Mouse (Mus musculus): ENCODE measurements around the gene Abca1. TPM values are rescaled to one million over a fixed set of nuclear protein-coding genes. Genes with fewer than 3 reads are reported as not detected.

The Abca1 gene
- total and polyA plus RNA-seq, 3 experiments, result 8.4 to 9.0 TPM; not detected in 1

DNA sequence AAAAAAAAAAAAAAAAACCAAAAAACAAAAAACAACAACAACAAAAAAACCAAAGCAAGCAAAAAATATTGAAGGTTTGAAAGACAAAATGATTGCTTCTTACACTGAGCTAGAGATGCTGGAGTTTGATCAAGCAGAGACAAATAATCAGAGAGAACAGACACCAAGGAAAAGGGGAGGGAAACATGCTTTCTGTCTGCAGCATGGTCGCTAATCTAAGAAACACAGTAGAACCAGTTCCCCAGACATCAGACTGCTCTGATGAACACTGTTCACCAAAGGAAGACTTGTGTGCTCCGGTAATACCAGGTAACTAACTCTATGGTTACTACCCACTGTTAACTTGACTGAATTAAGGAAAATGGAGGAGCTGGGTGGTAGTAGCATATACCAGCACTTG lies 22.6 kb downstream of the Abca1 start:
- Histone ChIP-seq H3K4me3 (ENCODE audit: control insufficient read depth in 1 of 2, insufficient read depth in 1 of 2, low read depth in 2 of 2, low read length in 2 of 2) (no peak overlapping the region), H3K36me3 (ENCODE audit: control insufficient read depth in 1 of 2, insufficient read depth in 2 of 2, low read length in 2 of 2) (peaks cover 0 to 12% of the 10 kb centered on the region in 2 experiments; a peak in 3 of 4 replicates), H3K9ac (ENCODE audit: control insufficient read depth, low read depth, low read length, poor library complexity, severe bottlenecking) (no peak overlapping the region), H3K27ac (ENCODE audit: control insufficient read depth, low read depth, low read length) (no peak overlapping the region), H3K79me2 (ENCODE audit: control insufficient read depth, insufficient read depth, low read length, poor library complexity) (no peaks in the 10 kb centered on the region), H3K9me3 (replicated peaks; ENCODE audit: insufficient read depth, low read length) (no peaks in the 10 kb centered on the region), H3K4me1 (ENCODE audit: control insufficient read depth in 1 of 2, insufficient read depth in 2 of 2, low read length in 2 of 2) (peaks cover 0 to 9% of the 10 kb centered on the region in 2 experiments; a peak in 1 of 4 replicates), H3K27me3 (ENCODE audit: control insufficient read depth in 1 of 2, insufficient read depth in 2 of 2, low read length in 2 of 2) (no peaks in the 10 kb centered on the region)
- no peak for DNase-seq (ENCODE audit: low read depth, low spot score)
- TF ChIP-seq MEF2A (IDR thresholded peaks at IDR 0.05; ENCODE audit: extremely low read depth, insufficient replicate concordance, low read depth, low read length, poor library complexity, severe bottlenecking) (no peak), ZNF384 (IDR thresholded peaks at IDR 0.05; ENCODE audit: low read depth, low read length) (0 out of 2 replicates have a peak, but pooled peaks have one; percentile 23)

DNA sequence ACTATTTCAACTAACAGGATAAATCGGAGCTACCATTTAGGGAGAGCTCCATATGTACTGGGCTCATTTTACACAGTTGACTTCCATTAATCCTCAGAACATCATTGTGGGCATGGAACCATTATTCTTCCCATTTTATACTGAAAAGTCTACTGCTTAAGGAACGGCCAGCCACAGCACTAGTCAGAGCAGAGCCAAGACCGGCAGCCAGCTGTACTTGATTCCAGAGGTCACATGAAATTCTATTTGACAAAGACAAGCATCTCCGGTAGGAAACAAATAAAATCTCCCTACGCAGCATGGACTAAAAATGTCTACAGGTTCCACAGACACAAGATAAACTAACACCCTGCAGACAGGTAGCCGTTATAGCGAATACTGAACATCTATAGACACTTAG lies 24.9 kb downstream of the Abca1 start:
- Histone ChIP-seq H3K4me1 (ENCODE audit: control insufficient read depth in 1 of 2, insufficient read depth in 2 of 2, low read length in 2 of 2) (peaks cover 0 to 7% of the 10 kb centered on the region in 2 experiments; a peak in 1 of 4 replicates), H3K27me3 (ENCODE audit: control insufficient read depth in 1 of 2, insufficient read depth in 2 of 2, low read length in 2 of 2) (no peaks in the 10 kb centered on the region)

DNA sequence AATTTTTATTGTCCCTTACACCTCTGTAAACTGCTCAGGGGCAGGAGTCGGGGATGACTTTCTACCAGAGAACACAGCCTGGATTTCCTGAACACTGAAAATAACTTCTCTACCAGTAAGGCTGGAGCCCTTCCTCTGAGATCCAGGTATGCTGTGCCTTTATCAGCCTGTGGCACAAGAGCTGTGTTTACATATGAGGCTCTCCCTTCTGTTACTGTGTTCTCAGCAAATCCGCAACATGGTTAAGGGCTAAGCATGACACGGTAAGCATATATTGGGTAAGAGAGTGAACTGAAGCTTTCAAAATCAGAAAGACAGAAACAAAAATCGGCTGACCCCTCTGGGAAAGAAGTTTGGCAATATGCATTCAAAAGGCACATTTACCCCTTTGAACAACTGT lies 25.7 kb downstream of the Abca1 start:
- H3K4me1 ChIP-seq (ENCODE audit: control insufficient read depth in 1 of 2, insufficient read depth in 2 of 2, low read length in 2 of 2), result no peaks in the 10 kb centered on the region

More for the DNA sequence above, 24.9 kb downstream of the Abca1 start:
- Histone ChIP-seq H3K36me3 (ENCODE audit: control insufficient read depth in 1 of 2, insufficient read depth in 2 of 2, low read length in 2 of 2) (peaks cover 0 to 12% of the 10 kb centered on the region in 2 experiments; a peak in 3 of 4 replicates), H3K27ac (ENCODE audit: control insufficient read depth, low read depth, low read length) (no peak overlapping the region), H3K9ac (ENCODE audit: control insufficient read depth, low read depth, low read length, poor library complexity, severe bottlenecking) (no peak overlapping the region), H3K79me2 (ENCODE audit: control insufficient read depth, insufficient read depth, low read length, poor library complexity) (no peaks in the 10 kb centered on the region), H3K4me3 (ENCODE audit: control insufficient read depth in 1 of 2, insufficient read depth in 1 of 2, low read depth in 2 of 2, low read length in 2 of 2) (no peak overlapping the region), H3K9me3 (replicated peaks; ENCODE audit: insufficient read depth, low read length) (no peaks in the 10 kb centered on the region)
- DNase-seq (ENCODE audit: low read depth, low spot score), result no peak
- TF ChIP-seq ZC3H11A (IDR thresholded peaks at IDR 0.05; ENCODE audit: low read depth, low read length) (no peak), GABPA (IDR thresholded peaks at IDR 0.05; ENCODE audit: low read depth, low read length) (no peak), E2F4 (IDR thresholded peaks at IDR 0.05; ENCODE audit: borderline replicate concordance, low read depth, low read length) (no peak), CTCF (IDR thresholded peaks at IDR 0.05 in 2 of 3, conservative IDR thresholded peaks at IDR 0.05 in 1 of 3; ENCODE audit: control insufficient read depth in 1 of 3, insufficient read depth in 1 of 3, low read depth in 2 of 3, low read length in 3 of 3, poor library complexity in 1 of 3, severe bottlenecking in 1 of 3) (no peak), BHLHE40 (IDR thresholded peaks at IDR 0.05; ENCODE audit: borderline replicate concordance, low read depth, low read length) (no peak), MAFK (IDR thresholded peaks at IDR 0.05; ENCODE audit: borderline replicate concordance, low read depth, low read length) (no peak), ETS1 (IDR thresholded peaks at IDR 0.05; ENCODE audit: low read depth, low read length) (no peak), NRF1 (IDR thresholded peaks at IDR 0.05; ENCODE audit: insufficient read depth, low read depth, low read length, poor library complexity, severe bottlenecking) (no peak), GATA1 (IDR thresholded peaks at IDR 0.05; ENCODE audit: low read depth, low read length) (no peak), TBP (IDR thresholded peaks at IDR 0.05; ENCODE audit: low read depth, low read length) (no peak), MYB (IDR thresholded peaks at IDR 0.05; ENCODE audit: low read depth, low read length) (no peak), TCF12 (IDR thresholded peaks at IDR 0.05; ENCODE audit: low read depth, low read length) (no peak), USF1 (IDR thresholded peaks at IDR 0.05; ENCODE audit: low read depth, low read length) (no peak), ELF1 (IDR thresholded peaks at IDR 0.05; ENCODE audit: low read depth, low read length) (no peak), POLR2AphosphoS5 (IDR thresholded peaks at IDR 0.05; ENCODE audit: borderline replicate concordance, low read depth, low read length) (no peak)

More for the DNA sequence above, 25.7 kb downstream of the Abca1 start:
- no peak for TF ChIP-seq GABPA (IDR thresholded peaks at IDR 0.05; ENCODE audit: low read depth, low read length)
- TF ChIP-seq MAZ (IDR thresholded peaks at IDR 0.05; ENCODE audit: low read depth, low read length), result no peak
- TF ChIP-seq USF2 (IDR thresholded peaks at IDR 0.05; ENCODE audit: borderline replicate concordance in 1 of 2, insufficient read depth in 1 of 2, low read depth in 1 of 2, low read length in 2 of 2), result no peak
- TF ChIP-seq ZC3H11A (IDR thresholded peaks at IDR 0.05; ENCODE audit: low read depth, low read length), result no peak
- no peak for TF ChIP-seq GATA1 (IDR thresholded peaks at IDR 0.05; ENCODE audit: low read depth, low read length)
- TF ChIP-seq SIN3A (IDR thresholded peaks at IDR 0.05; ENCODE audit: low read length), result no peak
- no peak for TF ChIP-seq KAT2A (conservative IDR thresholded peaks at IDR 0.05; ENCODE audit: low read depth, low read length)
- TF ChIP-seq USF1 (IDR thresholded peaks at IDR 0.05; ENCODE audit: low read depth, low read length), result no peak
- TF ChIP-seq MEF2A (IDR thresholded peaks at IDR 0.05; ENCODE audit: extremely low read depth, insufficient replicate concordance, low read depth, low read length, poor library complexity, severe bottlenecking), result no peak
- TF ChIP-seq EP300 (IDR thresholded peaks at IDR 0.05; ENCODE audit: low read depth in 1 of 2, low read length in 2 of 2), result no peak
- TF ChIP-seq SMC3 (IDR thresholded peaks at IDR 0.05; ENCODE audit: low read depth, low read length), result no peak
- TF ChIP-seq ZNF384 (IDR thresholded peaks at IDR 0.05; ENCODE audit: low read depth, low read length), result no peak
- no peak for TF ChIP-seq E2F4 (IDR thresholded peaks at IDR 0.05; ENCODE audit: borderline replicate concordance, low read depth, low read length)
- no peak for TF ChIP-seq HCFC1 (IDR thresholded peaks at IDR 0.05; ENCODE audit: low read depth, low read length)
- TF ChIP-seq MAX (IDR thresholded peaks at IDR 0.05; ENCODE audit: low read length), result no peak
- Histone ChIP-seq H3K36me3 (ENCODE audit: control insufficient read depth in 1 of 2, insufficient read depth in 2 of 2, low read length in 2 of 2) (peaks cover 0 to 14% of the 10 kb centered on the region in 2 experiments; a peak in 3 of 4 replicates), H3K27me3 (ENCODE audit: control insufficient read depth in 1 of 2, insufficient read depth in 2 of 2, low read length in 2 of 2) (no peaks in the 10 kb centered on the region), H3K79me2 (ENCODE audit: control insufficient read depth, insufficient read depth, low read length, poor library complexity) (no peaks in the 10 kb centered on the region), H3K27ac (ENCODE audit: control insufficient read depth, low read depth, low read length) (no peak overlapping the region), H3K4me3 (ENCODE audit: control insufficient read depth in 1 of 2, insufficient read depth in 1 of 2, low read depth in 2 of 2, low read length in 2 of 2) (no peak overlapping the region), H3K9ac (ENCODE audit: control insufficient read depth, low read depth, low read length, poor library complexity, severe bottlenecking) (no peak overlapping the region), H3K9me3 (replicated peaks; ENCODE audit: insufficient read depth, low read length) (no peaks in the 10 kb centered on the region)
- no peak for DNase-seq (ENCODE audit: low read depth, low spot score)

Data from MEL (cell line).